Mouse (Mus musculus) kidney, adult 2 months (tissue): ENCODE results near the gene Ttll1. TPM values are rescaled to one million over a fixed set of nuclear protein-coding genes. Genes with fewer than 3 reads are reported as not detected.
"Not testable (repeated sequence)": the region's sequence is repeated elsewhere in the genome, so short reads cannot be mapped to it uniquely, and the experiment has no call there.

Experiments used
- DNase-seq: peaks from one replicate; pipeline ENCODE4 v3.0.0; 2021
- H3K27ac ChIP-seq: fragments of 200-500 bp; 2 replicates; pipeline ENCODE4 v1.5.1; 2012; ENCODE audit warnings: low read depth, low read length, control low read depth, inconsistent platforms; ENCODE audit not compliant: insufficient read depth
- H3K27me3 ChIP-seq: fragments of 200-500 bp; replicated peaks from 2 replicates; pipeline ENCODE4 v1.6.1; 2012; ENCODE audit warnings: mild to moderate bottlenecking, moderate library complexity, low read length, inconsistent platforms; ENCODE audit not compliant: control insufficient read depth, insufficient read depth
- H3K36me3 ChIP-seq: fragments of 200-500 bp; 2 replicates; pipeline ENCODE4 v1.6.1; 2012; ENCODE audit warnings: mild to moderate bottlenecking, moderate library complexity, low read length, inconsistent platforms; ENCODE audit not compliant: control insufficient read depth, insufficient read depth
- H3K4me1 ChIP-seq: fragments of 200-500 bp; 2 replicates; pipeline ENCODE4 v1.6.1; 2011; ENCODE audit warnings: low read length; ENCODE audit not compliant: control insufficient read depth, insufficient read depth
- H3K4me3 ChIP-seq: fragments of 200-500 bp; 2 replicates; pipeline ENCODE4 v1.5.1; 2011; ENCODE audit warnings: mild to moderate bottlenecking, low read depth, low read length, control low read depth; ENCODE audit not compliant: insufficient read depth
- CTCF ChIP-seq: fragments of 200-500 bp; conservative IDR thresholded peaks from 2 replicates; pipeline ENCODE4 v1.5.1; 2011; ENCODE audit warnings: low read depth, mild to moderate bottlenecking, control low read depth, low read length, moderate library complexity, mixed read lengths; ENCODE audit not compliant: insufficient read depth, insufficient read length
- POLR2A ChIP-seq: fragments of 200-500 bp; IDR thresholded peaks from one replicate; pipeline ENCODE4 v1.6.1; 2011; ENCODE audit warnings: low read depth, low read length, control low read depth
- WGBS: fragments of 180-500 bp; shearing (Covaris S2); methylation state at CpG from one replicate; pipeline ENCODE4 v1.1.7; 2018; 5-methylcytosine and 5-hydroxymethylcytosine counted together
- polyA plus RNA-seq: library from polyadenylated mRNA; depleted of rRNA; stranded (reverse); fragments of >200 nt; gene quantifications from 2 replicates; pipeline ENCODE4 v1.2.3, GENCODE M21; 2012

The Ttll1 gene
- polyA plus RNA-seq, 1 experiment, result 11.1 TPM

DNA sequence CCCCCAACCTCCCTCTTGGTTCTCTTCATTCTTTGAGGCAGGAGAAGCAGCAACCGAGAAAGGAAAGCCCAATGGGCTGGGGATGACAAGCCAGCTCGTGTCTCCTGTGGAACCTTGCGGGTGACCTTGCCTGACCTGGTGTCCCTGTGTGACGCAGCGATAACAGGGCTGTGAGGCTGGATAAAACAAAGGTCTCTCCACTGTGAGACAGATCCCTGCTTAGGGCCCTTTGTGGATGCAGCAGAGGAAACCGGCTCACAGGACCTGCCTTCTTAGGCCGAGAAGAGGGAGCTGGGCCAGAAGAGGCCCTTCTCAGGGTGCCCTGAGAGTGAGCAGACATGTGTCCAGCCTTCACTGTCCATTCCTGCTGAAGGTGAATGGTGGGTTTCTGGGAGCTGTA is 12.5 kb upstream of the Ttll1 start:
- TF ChIP-seq POLR2A, result no peak
- no peak for TF ChIP-seq CTCF
- Histone ChIP-seq H3K4me3 (no peak overlapping the region), H3K27me3 (no peaks in the 10 kb centered on the region), H3K4me1 (peaks cover 7% of the 10 kb centered on the region; the same call in 1 of the 2 replicates), H3K27ac (no peak overlapping the region), H3K36me3 (no peaks in the 10 kb centered on the region)
- 68% methylated on average over 7 of the region's 7 CpGs for WGBS
- no peak for DNase-seq

DNA sequence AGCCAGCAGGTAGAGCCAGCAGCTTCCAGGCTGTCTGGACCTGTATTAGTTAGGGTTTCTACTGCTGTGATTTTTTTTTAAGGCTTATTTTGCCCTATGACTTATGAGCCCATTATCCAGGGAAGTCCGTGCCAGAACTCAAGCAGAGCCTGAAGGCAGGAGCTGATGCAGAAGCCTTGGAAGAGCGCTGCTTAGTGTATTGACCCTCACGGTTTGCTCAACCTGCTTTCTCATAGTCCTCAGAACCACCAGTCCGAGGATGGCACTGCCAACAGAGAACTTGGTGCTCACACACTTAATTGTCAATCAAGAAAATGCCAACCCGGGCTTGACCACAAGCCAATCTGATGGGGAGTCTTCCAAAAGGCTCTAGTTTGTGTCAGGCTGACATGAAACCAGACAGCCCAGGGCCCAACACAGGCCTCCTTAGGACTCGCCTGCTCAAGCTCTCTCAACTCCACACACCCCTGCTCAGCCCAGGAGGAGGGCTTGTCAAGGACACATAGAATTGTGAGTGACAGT is 10.2 kb upstream of the Ttll1 start:
- peaks cover 7% of the 10 kb centered on the region; the same call in 1 of the 2 replicates for H3K4me1 ChIP-seq
- H3K36me3 ChIP-seq, result no peaks in the 10 kb centered on the region
- no peaks in the 10 kb centered on the region for H3K27me3 ChIP-seq
- TF ChIP-seq CTCF (no peak), POLR2A (no peak)
- WGBS, result 77% methylated on average over 6 of the region's 6 CpGs
- no peak for DNase-seq
- no peak overlapping the region for H3K4me3 ChIP-seq
- no peak overlapping the region for H3K27ac ChIP-seq

DNA sequence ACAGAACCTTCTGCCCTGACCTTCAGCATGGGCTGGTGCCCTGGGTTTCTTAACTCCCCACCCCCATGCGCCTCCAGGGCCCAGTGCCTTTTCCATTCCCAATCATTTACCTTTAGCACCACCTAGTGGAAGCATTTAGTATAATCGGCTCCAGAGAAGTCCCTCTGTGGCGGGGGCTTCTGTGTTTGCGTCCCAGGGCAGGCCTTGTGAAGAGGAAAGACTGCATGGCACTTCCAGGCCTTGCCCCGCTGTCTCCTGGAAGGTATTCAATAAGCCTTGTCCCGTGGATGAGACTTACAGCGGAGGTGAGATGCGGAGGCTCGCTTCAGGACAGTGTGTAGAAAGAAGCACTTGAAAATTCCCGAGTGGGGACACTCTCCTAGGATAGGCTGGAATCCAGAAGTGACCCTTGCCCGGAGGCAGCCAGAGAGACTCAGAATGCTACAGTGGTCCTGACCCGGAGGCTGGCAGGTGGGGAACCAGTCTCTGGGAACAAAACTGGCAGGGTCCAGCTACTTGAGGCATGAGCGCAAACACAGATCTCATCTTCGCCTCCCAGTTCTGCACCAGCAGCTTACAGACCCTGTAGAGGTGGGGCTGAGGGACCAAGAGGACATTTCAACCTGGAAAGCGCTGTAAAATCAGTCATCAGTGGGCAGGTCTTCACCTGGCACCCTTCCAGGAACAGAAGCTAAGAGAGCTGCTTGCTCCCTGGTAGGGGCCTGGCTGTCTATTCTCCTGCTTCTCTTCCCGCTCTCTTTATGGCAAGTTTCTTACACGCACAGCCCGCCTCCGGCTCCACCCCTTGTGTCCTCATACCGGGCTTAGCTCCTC is 7.7 kb upstream of the Ttll1 start:
- no peak overlapping the region for H3K4me3 ChIP-seq
- WGBS, result 33% methylated on average over 20 of the region's 20 CpGs

DNA sequence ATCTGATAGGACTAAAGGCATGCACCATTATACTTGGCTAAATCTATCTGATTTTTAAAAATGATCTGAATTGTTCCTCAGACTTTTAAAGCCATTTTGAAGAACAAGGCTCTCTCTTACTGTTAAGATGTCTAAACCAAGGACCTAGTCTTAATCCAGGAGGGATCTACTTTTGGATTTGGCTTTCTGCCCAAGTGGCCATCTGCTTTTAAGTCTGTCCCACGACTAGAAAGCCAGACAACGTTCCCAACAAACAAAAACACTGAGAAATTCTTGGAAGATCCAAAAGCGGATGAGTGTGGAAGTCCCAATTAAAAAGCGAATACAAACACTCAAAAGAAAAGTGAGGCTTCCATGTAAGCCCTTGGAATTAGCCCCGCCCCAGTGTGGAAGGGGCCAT is 4.3 kb upstream of the Ttll1 start:
- Histone ChIP-seq H3K27ac (no peak overlapping the region), H3K4me3 (no peak overlapping the region), H3K4me1 (no peaks in the 10 kb centered on the region), H3K27me3 (no peaks in the 10 kb centered on the region), H3K36me3 (no peaks in the 10 kb centered on the region)
- TF ChIP-seq CTCF, result no peak
- no peak for TF ChIP-seq POLR2A
- 73% methylated on average over 5 of the region's 5 CpGs for WGBS
- DNase-seq, result no peak

More for the DNA sequence above, 7.7 kb upstream of the Ttll1 start:
- DNase-seq, result peak; percentile 86
- TF ChIP-seq POLR2A (no peak), CTCF (peak; percentile 70)
- no peaks in the 10 kb centered on the region for H3K36me3 ChIP-seq
- H3K4me1 ChIP-seq, result peaks cover 7% of the 10 kb centered on the region; the same call in 1 of the 2 replicates
- no peaks in the 10 kb centered on the region for H3K27me3 ChIP-seq
- no peak overlapping the region for H3K27ac ChIP-seq

DNA sequence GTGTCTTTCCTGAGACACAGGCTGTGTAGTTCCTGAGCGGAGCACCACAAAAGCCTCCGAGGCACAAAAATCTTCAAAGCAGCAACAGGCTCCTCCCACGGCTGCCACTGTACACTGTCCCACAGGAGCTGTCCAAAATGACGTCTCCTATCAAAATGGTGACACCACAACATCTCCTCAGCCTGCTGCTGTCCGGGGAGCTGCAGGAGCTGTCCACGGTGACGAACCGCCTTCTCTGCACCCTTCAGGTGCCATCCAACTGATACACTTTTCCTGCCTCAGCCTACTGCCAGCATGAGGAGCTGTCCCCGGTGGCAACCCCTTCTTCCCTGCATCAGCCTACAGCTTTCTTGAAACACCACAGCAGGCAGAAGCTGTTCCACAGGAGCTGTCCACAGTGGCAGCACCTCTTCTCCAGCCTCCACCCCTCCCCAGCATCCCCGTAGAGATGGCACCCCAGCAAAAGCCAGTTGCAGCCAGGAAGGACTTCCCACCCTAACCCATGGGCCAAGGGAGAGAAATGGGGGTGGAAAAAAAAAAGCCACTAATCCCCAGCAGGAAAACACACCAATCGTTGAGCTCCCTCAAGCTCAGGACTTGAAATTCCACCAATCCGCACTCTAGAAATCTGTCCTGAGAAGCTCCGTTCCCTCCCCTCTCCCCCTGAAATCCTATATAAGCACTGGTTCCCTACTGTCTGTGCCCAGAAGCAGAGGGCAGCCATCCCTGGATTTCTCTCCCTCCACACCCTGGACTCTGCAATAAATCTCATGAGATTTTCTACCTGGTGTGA is 2.0 kb upstream of the Ttll1 start:
- no peak for DNase-seq
- H3K27me3 ChIP-seq, result no peaks in the 10 kb centered on the region
- H3K36me3 ChIP-seq, result no peaks in the 10 kb centered on the region
- no peak for TF ChIP-seq CTCF
- no peak for TF ChIP-seq POLR2A
- H3K4me3 ChIP-seq, result no peak overlapping the region
- no peak overlapping the region for H3K27ac ChIP-seq
- H3K4me1 ChIP-seq, result no peaks in the 10 kb centered on the region
- 67% methylated on average over 13 of the region's 13 CpGs for WGBS

DNA sequence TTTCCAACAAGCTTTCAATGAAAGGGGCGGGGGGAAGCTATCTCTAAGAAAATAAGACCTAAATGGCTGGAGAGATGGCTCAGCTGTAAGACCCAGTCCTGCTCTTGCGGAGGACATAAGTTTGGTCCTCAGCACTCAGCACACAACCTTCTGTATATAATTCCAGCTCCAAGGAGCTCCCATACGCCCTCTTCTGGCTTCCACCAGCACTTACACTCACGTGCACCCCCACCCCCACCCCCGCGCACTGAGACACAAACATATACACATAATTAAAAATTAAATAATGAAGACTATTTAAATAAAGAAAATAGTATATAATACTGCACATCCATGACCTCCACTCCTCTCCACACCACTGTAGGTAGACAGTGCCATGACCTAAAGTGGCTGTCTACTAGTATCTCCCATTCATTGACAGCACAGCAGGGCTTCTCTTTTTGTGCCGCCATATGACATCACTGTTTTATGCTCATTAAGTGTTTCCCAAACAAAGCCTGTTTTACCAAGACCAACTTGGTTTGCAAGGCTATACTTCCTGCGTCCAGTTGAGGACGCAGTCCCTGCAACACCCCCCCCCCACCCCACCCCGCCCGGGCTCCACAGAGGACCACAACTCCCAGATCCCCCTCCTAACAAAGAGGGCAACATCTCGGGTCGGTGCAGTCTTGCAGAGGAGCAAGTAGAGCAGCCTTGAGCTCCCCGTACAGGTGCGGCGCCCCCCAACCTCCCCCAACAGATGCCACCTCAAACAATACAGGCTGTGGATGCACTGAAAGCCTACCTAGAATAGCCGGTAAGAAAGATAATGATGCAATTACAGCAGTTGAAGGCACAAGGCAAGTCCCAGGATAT is 516 bp downstream of the Ttll1 start:
- Histone ChIP-seq H3K4me3 (peak overlapping the region; percentile 76), H3K27me3 (no peaks in the 10 kb centered on the region), H3K4me1 (no peaks in the 10 kb centered on the region), H3K27ac (no peak overlapping the region), H3K36me3 (no peaks in the 10 kb centered on the region)
- WGBS, result 29% methylated on average over 17 of the region's 17 CpGs
- TF ChIP-seq CTCF, result no peak
- no peak for TF ChIP-seq POLR2A
- DNase-seq, result no peak

DNA sequence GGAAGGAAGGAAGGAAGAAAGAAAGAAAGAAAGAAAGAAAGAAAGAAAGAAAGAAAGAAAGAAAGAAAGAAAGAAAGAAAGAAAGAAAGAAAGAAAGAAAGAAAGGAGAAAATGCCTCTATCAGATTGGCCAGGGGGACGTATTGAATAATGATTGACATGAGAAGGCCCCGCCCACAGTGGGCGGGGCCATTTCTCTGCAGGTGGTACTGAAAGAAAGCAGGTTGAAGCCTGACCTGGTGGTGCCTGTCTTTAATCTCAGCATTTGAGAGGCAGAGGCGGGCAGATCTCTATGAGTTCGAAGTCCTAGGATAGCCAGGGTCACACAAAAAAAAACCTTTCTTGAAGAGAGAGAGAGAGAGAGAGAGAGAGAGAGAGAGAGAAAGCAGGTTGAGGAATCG is 9.2 kb downstream of the Ttll1 start:
- H3K27me3 ChIP-seq, H3K27ac ChIP-seq, H3K36me3 ChIP-seq, H3K4me1 ChIP-seq, H3K4me3 ChIP-seq, DNase-seq: not testable (repeated sequence)
- 81% methylated on average over 6 of the region's 6 CpGs for WGBS
